Mouse (Mus musculus) hindbrain, embryonic 16.5 days (tissue): ENCODE measurements around the gene Prss32. TPM values are rescaled to one million over a fixed set of nuclear protein-coding genes. Genes with fewer than 3 reads are reported as not detected.

Experiments
- ATAC-seq: fragments of 200-750 bp; cut with Nextera tagmentation; 2 replicates; pipeline ENCODE4 v1.8.0; 2017; ENCODE audit warnings: moderate TSS enrichment, moderate library complexity
- H3K27ac ChIP-seq: fragments of 300-500 bp; sonication (generic); 2 replicates; pipeline ENCODE4 v1.5.1; 2014; ENCODE audit warnings: low read depth, mild to moderate bottlenecking, control low read depth, low read length, moderate library complexity
- H3K27me3 ChIP-seq: fragments of 300-500 bp; sonication (generic); replicated peaks from 2 replicates; pipeline ENCODE4 v1.6.1; 2014; ENCODE audit warnings: low read length; ENCODE audit not compliant: control insufficient read depth, insufficient read depth
- H3K36me3 ChIP-seq: fragments of 300-500 bp; sonication (generic); 2 replicates; pipeline ENCODE4 v1.6.1; 2014; ENCODE audit warnings: mild to moderate bottlenecking, low read length, moderate library complexity, mixed read lengths; ENCODE audit not compliant: control insufficient read depth, insufficient read depth
- H3K4me1 ChIP-seq: fragments of 300-500 bp; sonication (generic); 2 replicates; pipeline ENCODE4 v1.6.1; 2014; ENCODE audit warnings: low read depth, low read length; ENCODE audit not compliant: control insufficient read depth, insufficient read depth
- H3K4me2 ChIP-seq: fragments of 300-500 bp; sonication (generic); 2 replicates; pipeline ENCODE4 v1.6.1; 2014; ENCODE audit warnings: mild to moderate bottlenecking, low read length, control low read depth, moderate library complexity
- H3K4me3 ChIP-seq: fragments of 300-500 bp; sonication (generic); 2 replicates; pipeline ENCODE4 v1.5.1; 2014; ENCODE audit warnings: mild to moderate bottlenecking, low read length, control low read depth, moderate library complexity
- H3K9ac ChIP-seq: fragments of 300-500 bp; sonication (generic); 2 replicates; pipeline ENCODE4 v1.6.1; 2014; ENCODE audit warnings: low read depth, mild to moderate bottlenecking, control low read depth, low read length, moderate library complexity
- H3K9me3 ChIP-seq: fragments of 300-500 bp; sonication (generic); 2 replicates; pipeline ENCODE4 v1.6.1; 2014; ENCODE audit warnings: mild to moderate bottlenecking, low read length, moderate library complexity; ENCODE audit not compliant: control insufficient read depth
- WGBS: fragments of 180-500 bp; shearing (Covaris S2); extraction: QIAGEN DNeasy Blood & Tissue Kit; methylation state at CpG from one replicate; pipeline ENCODE4 v1.1.7; 2014; 5-methylcytosine and 5-hydroxymethylcytosine counted together
- polyA plus RNA-seq: library from polyadenylated mRNA; unstranded; fragments of >200 nt; fragmentation: Nextera tagmentation; extraction: Ambion mirVana; gene quantifications from 2 replicates; pipeline ENCODE4 v1.2.1, GENCODE M21; 2015

Gene Prss32
- polyA plus RNA-seq, 1 experiment from 2014 or later = not detected

GRCm38 (mm10) chr17:23854229-23854765 lies 10.6 kb downstream of the Prss32 start:
- Histone ChIP-seq H3K27me3 (no peaks in the 10 kb centered on the region), H3K36me3 (no peaks in the 10 kb centered on the region), H3K9me3 (no peaks in the 10 kb centered on the region), H3K9ac (no peak overlapping the region), H3K4me1 (no peaks in the 10 kb centered on the region), H3K4me3 (no peak overlapping the region), H3K4me2 (no peak overlapping the region), H3K27ac (no peak overlapping the region)
- 91% methylated on average over 10 of the region's 10 CpGs for WGBS
- no peak for ATAC-seq

DNA sequence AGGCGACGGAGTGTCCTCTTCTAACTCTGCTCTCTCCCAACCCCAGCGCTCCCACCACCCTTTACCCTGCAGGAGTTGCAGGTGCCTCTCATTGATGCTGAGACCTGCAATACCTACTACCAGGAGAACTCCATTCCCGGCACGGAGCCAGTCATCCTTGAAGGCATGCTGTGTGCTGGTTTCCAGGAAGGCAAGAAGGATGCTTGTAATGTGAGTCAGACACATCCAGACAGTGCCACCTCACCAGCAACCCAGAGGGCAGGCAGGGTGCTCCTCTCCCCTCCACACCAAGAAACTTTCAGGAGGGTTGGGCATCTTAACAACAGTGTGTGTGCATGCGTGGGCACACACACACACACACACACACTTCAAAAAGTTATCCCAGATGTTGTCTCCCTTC lies 13.5 kb downstream of the Prss32 start:
- Histone ChIP-seq H3K9ac (no peak overlapping the region), H3K4me2 (no peak overlapping the region), H3K27ac (no peak overlapping the region), H3K9me3 (no peaks in the 10 kb centered on the region), H3K27me3 (no peaks in the 10 kb centered on the region), H3K4me3 (no peak overlapping the region), H3K36me3 (no peaks in the 10 kb centered on the region), H3K4me1 (no peaks in the 10 kb centered on the region)
- no peak for ATAC-seq
- 83% methylated on average over 6 of the region's 6 CpGs for WGBS

DNA sequence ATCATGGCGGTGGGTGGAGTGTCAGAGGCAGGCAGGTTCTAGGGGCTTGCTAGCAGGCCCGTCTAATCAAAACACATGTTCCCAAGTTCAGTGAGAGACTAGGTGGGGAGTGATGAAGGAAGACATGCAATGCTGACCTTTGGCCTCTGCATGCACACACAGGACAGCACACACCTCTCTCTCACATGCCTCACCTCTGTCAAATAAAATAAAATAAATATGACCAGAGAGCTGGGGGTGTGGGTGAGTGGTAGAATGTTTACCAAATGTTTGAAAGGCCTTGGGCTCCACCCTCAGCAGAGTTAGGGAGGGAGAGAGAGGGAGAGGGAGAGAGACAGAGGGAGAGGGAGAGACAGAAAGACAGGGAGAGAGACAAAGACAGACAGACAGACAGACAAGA lies 14.3 kb downstream of the Prss32 start:
- Histone ChIP-seq H3K36me3 (no peaks in the 10 kb centered on the region), H3K9me3 (no peaks in the 10 kb centered on the region), H3K27me3 (no peaks in the 10 kb centered on the region), H3K4me3 (no peak overlapping the region), H3K27ac (no peak overlapping the region), H3K4me1 (no peaks in the 10 kb centered on the region), H3K9ac (no peak overlapping the region), H3K4me2 (no peak overlapping the region)
- 88% methylated on average over 2 of the region's 2 CpGs for WGBS
- no peak for ATAC-seq

- ATAC-seq = no peak
- Histone ChIP-seq H3K4me2 (no peak overlapping the region), H3K9me3 (no peaks in the 10 kb centered on the region), H3K27ac (no peak overlapping the region), H3K27me3 (no peaks in the 10 kb centered on the region), H3K9ac (no peak overlapping the region), H3K4me1 (no peaks in the 10 kb centered on the region), H3K4me3 (no peak overlapping the region), H3K36me3 (no peaks in the 10 kb centered on the region)
- 71% methylated on average over 4 of the region's 4 CpGs for WGBS
Measured at GRCm38 (mm10) chr17:23862926-23863325, 19.3 kb downstream of the Prss32 start.

- Histone ChIP-seq H3K9me3 (no peaks in the 10 kb centered on the region), H3K27me3 (no peaks in the 10 kb centered on the region), H3K27ac (no peak within 1 kb of the TSS), H3K36me3 (no peaks in the 10 kb centered on the region), H3K4me1 (no peaks in the 10 kb centered on the region), H3K4me2 (no peak within 1 kb of the TSS), H3K4me3 (no peak within 1 kb of the TSS), H3K9ac (no peak within 1 kb of the TSS)
- no peak for ATAC-seq
- WGBS = 85% methylated on average over 15 of the region's 15 CpGs
Measured at GRCm38 (mm10) chr17:23867756-23868155, 24.1 kb downstream of the Prss32 start, which contains the start of gene Prss21. TSS of gene Prss21 (plus strand) at chr17:23868056.

GRCm38 (mm10) chr17:23868513-23868912 lies 24.9 kb downstream of the Prss32 start:
- WGBS = 90% methylated on average over 11 of the region's 11 CpGs
- no peak for ATAC-seq
- no peaks in the 10 kb centered on the region for H3K36me3 ChIP-seq

DNA sequence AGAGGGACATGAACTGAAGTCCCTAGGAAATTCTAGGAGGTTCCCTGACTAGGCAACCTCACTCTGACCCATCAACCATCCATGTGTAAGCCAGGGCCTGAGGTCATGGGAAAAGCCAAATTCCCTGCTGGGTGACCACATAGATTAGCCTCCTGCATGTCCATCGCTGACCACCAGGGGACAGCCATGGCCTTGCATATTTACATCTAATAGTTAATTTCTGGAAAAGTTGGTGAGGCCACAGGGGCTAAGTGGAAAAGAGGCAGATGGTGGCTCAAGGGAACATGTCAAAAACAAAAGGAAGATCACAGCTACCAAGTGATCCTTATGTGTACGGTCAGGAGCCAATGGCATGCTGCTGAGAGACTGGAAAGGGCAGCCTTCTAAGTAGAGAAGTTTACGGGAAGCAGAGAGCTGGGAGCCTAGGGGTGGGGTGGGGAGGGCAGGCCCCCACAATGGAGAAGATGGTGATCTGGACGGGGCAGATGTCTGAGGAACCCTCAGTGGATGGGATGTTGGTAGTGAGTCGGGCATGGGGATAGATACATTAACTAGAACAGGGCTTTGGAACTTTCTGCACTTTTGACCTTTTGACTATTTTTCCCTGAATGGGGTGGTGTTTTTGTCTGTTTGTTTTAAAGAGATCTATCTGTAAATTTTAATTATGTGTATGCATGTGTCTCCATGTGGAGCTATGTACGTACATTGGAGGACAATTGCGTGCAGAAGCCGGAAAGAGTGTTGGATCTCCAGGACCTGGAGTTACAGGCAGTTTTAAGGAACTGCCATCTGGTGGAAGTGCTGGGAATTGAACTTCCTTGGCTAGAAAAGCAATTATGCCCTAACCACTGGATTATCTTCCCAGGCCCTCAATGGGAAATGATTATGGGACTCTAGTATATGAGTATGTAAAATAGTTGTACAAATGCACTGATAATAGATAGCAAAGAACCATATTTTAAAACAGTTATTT lies 30.5 kb downstream of the Prss32 start:
- Histone ChIP-seq H3K9ac (no peak overlapping the region), H3K27ac (no peak overlapping the region), H3K4me1 (no peaks in the 10 kb centered on the region), H3K27me3 (no peaks in the 10 kb centered on the region), H3K4me2 (no peak overlapping the region), H3K9me3 (no peaks in the 10 kb centered on the region), H3K36me3 (no peaks in the 10 kb centered on the region), H3K4me3 (no peak overlapping the region)
- no peak for ATAC-seq
- 39% methylated on average over 8 of the region's 8 CpGs for WGBS

More at GRCm38 (mm10) chr17:23868513-23868912, 24.9 kb downstream of the Prss32 start:
- Histone ChIP-seq H3K4me2 (no peak overlapping the region), H3K9ac (no peak overlapping the region), H3K4me1 (no peaks in the 10 kb centered on the region), H3K4me3 (no peak overlapping the region), H3K27ac (no peak overlapping the region), H3K27me3 (no peaks in the 10 kb centered on the region), H3K9me3 (no peaks in the 10 kb centered on the region)

- ATAC-seq = peak; percentile 94
- no peak overlapping the region for H3K4me2 ChIP-seq
- H3K36me3 ChIP-seq = no peaks in the 10 kb centered on the region
- H3K4me1 ChIP-seq = no peaks in the 10 kb centered on the region
- 61% methylated on average over 3 of the region's 3 CpGs for whole genome bisulfite sequencing
- H3K27me3 ChIP-seq = no peaks in the 10 kb centered on the region
- no peak overlapping the region for H3K4me3 ChIP-seq
- H3K27ac ChIP-seq = peak overlapping the region; percentile 45; the same call in 1 of the 2 replicates
- H3K9me3 ChIP-seq = no peaks in the 10 kb centered on the region
- H3K9ac ChIP-seq = no peak overlapping the region
Measured at GRCm38 (mm10) chr17:23876741-23877140, 33.1 kb downstream of the Prss32 start.

GRCm38 (mm10) chr17:23877166-23877565 lies 33.5 kb downstream of the Prss32 start:
- H3K4me3 ChIP-seq = no peak overlapping the region
- no peaks in the 10 kb centered on the region for H3K9me3 ChIP-seq
- no peak overlapping the region for H3K9ac ChIP-seq
- peak; percentile 84 for ATAC-seq
- H3K36me3 ChIP-seq = no peaks in the 10 kb centered on the region
- H3K27ac ChIP-seq = no peak overlapping the region
- 82% methylated on average over 2 of the region's 2 CpGs for WGBS
- H3K4me2 ChIP-seq = no peak overlapping the region
- H3K4me1 ChIP-seq = no peaks in the 10 kb centered on the region
- no peaks in the 10 kb centered on the region for H3K27me3 ChIP-seq
